Mouse (Mus musculus): ENCODE data around the gene Slamf9. TPM values are rescaled to one million over a fixed set of nuclear protein-coding genes. Genes with fewer than 3 reads are reported as not detected.

Slamf9 gene
- polyA plus RNA-seq, 1 experiment = 4.7 TPM

- no peaks in the 10 kb centered on the region for H3K27me3 ChIP-seq (ENCODE audit: control insufficient read depth, insufficient read depth, insufficient read length)
- no peak overlapping the region for H3K4me3 ChIP-seq
- no peaks in the 10 kb centered on the region for H3K79me2 ChIP-seq (ENCODE audit: control insufficient read depth, insufficient read depth)
- H3ac ChIP-seq (ENCODE audit: control insufficient read depth, insufficient read length) = no peak overlapping the region
- TF ChIP-seq TCF12 (IDR thresholded peaks at IDR 0.05; ENCODE audit: insufficient read depth, poor library complexity, severe bottlenecking) (no peak), REST (IDR thresholded peaks at IDR 0.05; ENCODE audit: insufficient read depth, insufficient read length) (no peak), TCF3 (IDR thresholded peaks at IDR 0.05; ENCODE audit: insufficient read length, low read depth) (no peak), CEBPB (IDR thresholded peaks at IDR 0.05; ENCODE audit: insufficient read depth, poor library complexity, severe bottlenecking) (no peak), POLR2AphosphoS2 (IDR thresholded peaks at IDR 0.05; ENCODE audit: insufficient read length, low read depth) (no peak), MAX (IDR thresholded peaks at IDR 0.05; ENCODE audit: low read depth) (no peak), MYOG (IDR thresholded peaks at IDR 0.05; ENCODE audit: control insufficient read depth in 1 of 3, insufficient read depth in 1 of 3, insufficient read length in 2 of 3, low read depth in 2 of 3) (no peak), USF1 (IDR thresholded peaks at IDR 0.05; ENCODE audit: low read depth) (no peak), SRF (IDR thresholded peaks at IDR 0.05; ENCODE audit: control insufficient read depth, insufficient read length, low read depth) (no peak), MYOD1 (IDR thresholded peaks at IDR 0.05; ENCODE audit: control insufficient read depth in 1 of 3, insufficient read length in 2 of 3, low read depth in 2 of 3) (no peak), E2F4 (IDR thresholded peaks at IDR 0.05; ENCODE audit: insufficient read depth) (no peak), POLR2A (IDR thresholded peaks at IDR 0.05; ENCODE audit: insufficient read length, low read depth) (no peak)
- no peaks in the 10 kb centered on the region for H3K36me3 ChIP-seq (ENCODE audit: control insufficient read depth, insufficient read depth)
- no peak overlapping the region for H3K4me2 ChIP-seq (ENCODE audit: low read depth)
Observed at GRCm38 (mm10) chr1:172461602-172462001, 13.6 kb upstream of the Slamf9 start.

DNA sequence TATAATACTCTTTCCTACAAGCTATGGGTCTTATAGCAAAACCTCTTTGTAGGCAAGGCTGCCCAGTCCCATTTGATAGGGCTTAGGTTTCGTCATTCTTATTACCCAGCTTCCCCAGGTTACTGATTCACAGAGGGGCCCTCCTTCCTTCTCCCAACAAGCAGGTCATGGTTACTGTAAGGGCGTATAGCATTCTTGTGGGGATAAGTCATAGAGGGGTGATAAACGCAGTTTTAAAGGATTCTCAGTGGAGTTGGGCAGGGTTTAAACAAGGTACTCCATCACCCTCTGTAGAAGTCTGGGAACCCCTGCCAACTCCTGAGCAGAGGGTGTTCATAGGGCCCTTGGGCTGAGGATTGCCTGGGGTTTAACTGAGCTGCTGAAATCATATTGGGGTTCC, 12.6 kb upstream of the Slamf9 start:
- Histone ChIP-seq H3K27me3 (ENCODE audit: control insufficient read depth, insufficient read depth, insufficient read length) (no peaks in the 10 kb centered on the region), H3K4me2 (ENCODE audit: low read depth) (no peak overlapping the region), H3K36me3 (ENCODE audit: control insufficient read depth, insufficient read depth) (no peaks in the 10 kb centered on the region), H3K79me2 (ENCODE audit: control insufficient read depth, insufficient read depth) (no peaks in the 10 kb centered on the region), H3K4me3 (no peak overlapping the region), H3ac (ENCODE audit: control insufficient read depth, insufficient read length) (no peak overlapping the region)
- TF ChIP-seq POLR2A (IDR thresholded peaks at IDR 0.05; ENCODE audit: insufficient read length, low read depth) = no peak
- no peak for TF ChIP-seq MYOG (IDR thresholded peaks at IDR 0.05; ENCODE audit: control insufficient read depth in 1 of 3, insufficient read depth in 1 of 3, insufficient read length in 2 of 3, low read depth in 2 of 3)
- TF ChIP-seq MYOD1 (IDR thresholded peaks at IDR 0.05; ENCODE audit: control insufficient read depth in 1 of 3, insufficient read length in 2 of 3, low read depth in 2 of 3) = no peak
- TF ChIP-seq USF1 (IDR thresholded peaks at IDR 0.05; ENCODE audit: low read depth) = no peak
- no peak for TF ChIP-seq TCF12 (IDR thresholded peaks at IDR 0.05; ENCODE audit: insufficient read depth, poor library complexity, severe bottlenecking)
- no peak for TF ChIP-seq E2F4 (IDR thresholded peaks at IDR 0.05; ENCODE audit: insufficient read depth)
- TF ChIP-seq MAX (IDR thresholded peaks at IDR 0.05; ENCODE audit: low read depth) = no peak
- TF ChIP-seq TCF3 (IDR thresholded peaks at IDR 0.05; ENCODE audit: insufficient read length, low read depth) = no peak
- no peak for TF ChIP-seq REST (IDR thresholded peaks at IDR 0.05; ENCODE audit: insufficient read depth, insufficient read length)
- TF ChIP-seq SRF (IDR thresholded peaks at IDR 0.05; ENCODE audit: control insufficient read depth, insufficient read length, low read depth) = no peak

- Histone ChIP-seq H3K4me3 (no peak overlapping the region), H3K79me2 (ENCODE audit: control insufficient read depth, insufficient read depth) (no peaks in the 10 kb centered on the region), H3K4me2 (ENCODE audit: low read depth) (no peak overlapping the region), H3ac (ENCODE audit: control insufficient read depth, insufficient read length) (no peak overlapping the region), H3K27me3 (ENCODE audit: control insufficient read depth, insufficient read depth, insufficient read length) (no peaks in the 10 kb centered on the region), H3K36me3 (ENCODE audit: control insufficient read depth, insufficient read depth) (no peaks in the 10 kb centered on the region)
- TF ChIP-seq USF1 (IDR thresholded peaks at IDR 0.05; ENCODE audit: low read depth) (no peak), E2F4 (IDR thresholded peaks at IDR 0.05; ENCODE audit: insufficient read depth) (no peak), POLR2AphosphoS2 (IDR thresholded peaks at IDR 0.05; ENCODE audit: insufficient read length, low read depth) (no peak), CEBPB (IDR thresholded peaks at IDR 0.05; ENCODE audit: insufficient read depth, poor library complexity, severe bottlenecking) (no peak), POLR2A (IDR thresholded peaks at IDR 0.05; ENCODE audit: insufficient read length, low read depth) (no peak), MYOD1 (IDR thresholded peaks at IDR 0.05; ENCODE audit: control insufficient read depth in 1 of 3, insufficient read length in 2 of 3, low read depth in 2 of 3) (no peak), MYOG (IDR thresholded peaks at IDR 0.05; ENCODE audit: control insufficient read depth in 1 of 3, insufficient read depth in 1 of 3, insufficient read length in 2 of 3, low read depth in 2 of 3) (no peak)
Observed at GRCm38 (mm10) chr1:172463387-172464333, 11.5 kb upstream of the Slamf9 start.

DNA sequence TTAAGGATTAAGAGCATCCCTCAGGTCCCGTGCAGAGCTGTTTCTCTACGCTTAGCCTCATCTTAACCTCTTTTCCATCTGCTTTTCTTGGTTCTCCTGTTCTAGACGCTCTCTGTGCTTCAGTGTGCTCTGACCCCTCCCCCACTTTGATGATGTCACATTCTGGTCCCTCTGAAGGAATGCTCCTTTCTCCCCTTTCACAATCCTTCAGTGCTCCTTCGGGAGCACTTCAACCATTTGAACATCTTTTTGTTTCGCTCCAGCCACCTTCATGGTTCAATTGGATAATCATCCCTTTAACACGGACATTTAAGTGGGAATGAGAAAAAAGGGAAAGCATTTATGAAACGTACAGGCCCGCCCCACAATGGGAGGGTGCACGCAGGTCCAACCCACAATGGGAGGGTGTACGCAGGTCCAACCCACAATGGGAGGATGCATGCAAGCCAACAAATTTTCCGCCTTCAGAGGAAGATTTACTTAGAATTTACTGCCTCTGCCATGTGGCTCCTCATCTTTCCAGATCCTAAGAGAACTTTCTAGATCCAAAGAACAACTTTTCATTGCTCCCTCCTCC, 6.8 kb upstream of the Slamf9 start:
- H3K4me2 ChIP-seq (ENCODE audit: low read depth) = peak overlapping the region; percentile 60
- peak overlapping the region; percentile 12 for H3K4me3 ChIP-seq
- no peak for TF ChIP-seq REST (IDR thresholded peaks at IDR 0.05; ENCODE audit: insufficient read depth, insufficient read length)
- TF ChIP-seq MYOG (IDR thresholded peaks at IDR 0.05; ENCODE audit: control insufficient read depth in 1 of 3, insufficient read depth in 1 of 3, insufficient read length in 2 of 3, low read depth in 2 of 3) = no peak
- TF ChIP-seq POLR2A (IDR thresholded peaks at IDR 0.05; ENCODE audit: insufficient read length, low read depth) = no peak
- no peak for TF ChIP-seq MAX (IDR thresholded peaks at IDR 0.05; ENCODE audit: low read depth)
- TF ChIP-seq TCF12 (IDR thresholded peaks at IDR 0.05; ENCODE audit: insufficient read depth, poor library complexity, severe bottlenecking) = no peak
- no peak for TF ChIP-seq MYOD1 (IDR thresholded peaks at IDR 0.05; ENCODE audit: control insufficient read depth in 1 of 3, insufficient read length in 2 of 3, low read depth in 2 of 3)
- TF ChIP-seq POLR2AphosphoS2 (IDR thresholded peaks at IDR 0.05; ENCODE audit: insufficient read length, low read depth) = no peak
- no peak for TF ChIP-seq CEBPB (IDR thresholded peaks at IDR 0.05; ENCODE audit: insufficient read depth, poor library complexity, severe bottlenecking)
- no peak for TF ChIP-seq USF1 (IDR thresholded peaks at IDR 0.05; ENCODE audit: low read depth)
- TF ChIP-seq TCF3 (IDR thresholded peaks at IDR 0.05; ENCODE audit: insufficient read length, low read depth) = no peak
- no peak for TF ChIP-seq E2F4 (IDR thresholded peaks at IDR 0.05; ENCODE audit: insufficient read depth)
- no peak for TF ChIP-seq SRF (IDR thresholded peaks at IDR 0.05; ENCODE audit: control insufficient read depth, insufficient read length, low read depth)

More for the DNA sequence above, 6.8 kb upstream of the Slamf9 start:
- no peaks in the 10 kb centered on the region for H3K79me2 ChIP-seq (ENCODE audit: control insufficient read depth, insufficient read depth)
- no peaks in the 10 kb centered on the region for H3K36me3 ChIP-seq (ENCODE audit: control insufficient read depth, insufficient read depth)
- no peaks in the 10 kb centered on the region for H3K27me3 ChIP-seq (ENCODE audit: control insufficient read depth, insufficient read depth, insufficient read length)
- no peak overlapping the region for H3ac ChIP-seq (ENCODE audit: control insufficient read depth, insufficient read length)
